Mouse (Mus musculus) lung, postnatal 0 days (tissue): ENCODE results near the gene Zfp326.

ENCODE experiments used
- CTCF ChIP-seq: IDR thresholded peaks from 2 replicates; pipeline ENCODE4 v1.5.1; 2016; ENCODE audit warnings: antibody characterized with exemption, mild to moderate bottlenecking
- EP300 ChIP-seq: IDR thresholded peaks from 2 replicates; pipeline ENCODE4 v1.6.1; 2016; ENCODE audit warnings: antibody characterized with exemption, mild to moderate bottlenecking, control low read depth

DNA sequence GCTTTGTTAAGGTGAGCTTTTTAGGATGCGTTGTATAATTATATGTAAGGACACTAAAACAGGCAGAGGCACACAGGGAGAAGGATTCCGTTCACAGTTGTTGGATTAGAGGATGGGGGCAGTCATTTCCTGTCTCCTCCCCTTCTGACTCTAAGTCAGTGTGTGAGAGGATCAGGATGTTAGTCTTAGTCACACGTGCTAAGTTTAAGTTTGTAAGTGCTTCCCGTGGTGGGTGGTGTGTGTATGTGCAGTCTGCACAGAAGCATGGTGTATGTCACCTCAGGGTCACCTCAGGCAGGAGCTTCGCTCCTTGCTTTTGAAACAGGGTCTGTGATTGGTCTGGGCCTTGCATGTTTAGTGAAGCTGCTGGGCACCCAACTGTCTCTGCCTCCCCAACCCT lies 35.1 kb downstream of the Zfp326 start:
- TF ChIP-seq CTCF (no peak), EP300 (no peak)
